Mouse (Mus musculus) testis, adult 2 months (tissue): ENCODE measurements around the gene En1. TPM values are rescaled to one million over a fixed set of nuclear protein-coding genes. Genes with fewer than 3 reads are reported as not detected.

ENCODE experiments used
- H3K27ac ChIP-seq: fragments of 200-500 bp; 2 replicates; pipeline ENCODE4 v1.5.1; 2012; ENCODE audit warnings: low read depth, low read length; ENCODE audit not compliant: control insufficient read depth, insufficient read depth
- H3K27me3 ChIP-seq: fragments of 200-500 bp; 2 replicates; pipeline ENCODE4 v1.6.1; 2012; ENCODE audit warnings: mild to moderate bottlenecking, low read length, moderate library complexity; ENCODE audit not compliant: control insufficient read depth, insufficient read depth
- H3K36me3 ChIP-seq: fragments of 200-500 bp; 2 replicates; pipeline ENCODE4 v1.6.1; 2012; ENCODE audit warnings: mild to moderate bottlenecking, low read length; ENCODE audit not compliant: control insufficient read depth, insufficient read depth
- H3K4me1 ChIP-seq: fragments of 200-500 bp; 2 replicates; pipeline ENCODE4 v1.6.1; 2012; ENCODE audit warnings: low read length; ENCODE audit not compliant: control insufficient read depth, insufficient read depth
- H3K4me3 ChIP-seq: fragments of 200-500 bp; 2 replicates; pipeline ENCODE4 v1.5.1; 2012; ENCODE audit warnings: low read depth, mild to moderate bottlenecking, low read length, moderate library complexity, mixed read lengths; ENCODE audit not compliant: control insufficient read depth
- CTCF ChIP-seq: fragments of 200-500 bp; IDR thresholded peaks from 2 replicates; pipeline ENCODE4 v1.5.1; 2012; ENCODE audit warnings: low read depth, mild to moderate bottlenecking, inconsistent platforms, low read length, moderate library complexity; ENCODE audit not compliant: control insufficient read depth, insufficient read depth, insufficient replicate concordance
- POLR2A ChIP-seq: fragments of 200-500 bp; IDR thresholded peaks from 2 replicates; pipeline ENCODE4 v1.6.1; 2012; ENCODE audit warnings: low read depth, mild to moderate bottlenecking, inconsistent platforms, low read length, moderate library complexity; ENCODE audit not compliant: control insufficient read depth
- polyA plus RNA-seq: library from polyadenylated mRNA; depleted of rRNA; stranded (reverse); fragments of >200 nt; gene quantifications from 2 replicates; pipeline ENCODE4 v1.2.3, GENCODE M21; 2012

Gene En1
- polyA plus RNA-seq, 1 experiment = 0.04 TPM

DNA sequence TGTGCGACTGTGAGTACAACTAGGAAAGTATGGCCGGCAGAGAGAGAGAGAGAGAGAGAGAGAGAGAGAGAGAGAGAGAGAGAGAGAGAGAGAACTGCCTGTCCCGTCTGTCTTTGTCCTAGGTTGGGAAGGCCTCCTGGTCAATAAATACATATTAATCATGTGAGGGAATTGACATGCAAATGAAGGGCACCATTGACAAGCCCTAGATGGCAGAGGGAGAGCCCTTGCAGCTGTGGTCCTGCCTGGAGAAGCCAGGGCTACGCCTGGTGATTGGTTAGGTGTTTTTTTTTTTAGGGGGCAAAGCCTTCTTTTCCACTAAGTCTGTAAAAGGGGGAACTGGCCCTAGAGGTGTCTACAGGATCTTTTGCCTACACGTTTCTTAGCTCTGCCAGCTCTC is 19.2 kb downstream of the En1 start:
- H3K4me1 ChIP-seq = no peaks in the 10 kb centered on the region
- H3K4me3 ChIP-seq = no peak overlapping the region
- no peaks in the 10 kb centered on the region for H3K27me3 ChIP-seq
- H3K27ac ChIP-seq = no peak overlapping the region
- no peaks in the 10 kb centered on the region for H3K36me3 ChIP-seq
- TF ChIP-seq POLR2A (no peak), CTCF (no peak)

DNA sequence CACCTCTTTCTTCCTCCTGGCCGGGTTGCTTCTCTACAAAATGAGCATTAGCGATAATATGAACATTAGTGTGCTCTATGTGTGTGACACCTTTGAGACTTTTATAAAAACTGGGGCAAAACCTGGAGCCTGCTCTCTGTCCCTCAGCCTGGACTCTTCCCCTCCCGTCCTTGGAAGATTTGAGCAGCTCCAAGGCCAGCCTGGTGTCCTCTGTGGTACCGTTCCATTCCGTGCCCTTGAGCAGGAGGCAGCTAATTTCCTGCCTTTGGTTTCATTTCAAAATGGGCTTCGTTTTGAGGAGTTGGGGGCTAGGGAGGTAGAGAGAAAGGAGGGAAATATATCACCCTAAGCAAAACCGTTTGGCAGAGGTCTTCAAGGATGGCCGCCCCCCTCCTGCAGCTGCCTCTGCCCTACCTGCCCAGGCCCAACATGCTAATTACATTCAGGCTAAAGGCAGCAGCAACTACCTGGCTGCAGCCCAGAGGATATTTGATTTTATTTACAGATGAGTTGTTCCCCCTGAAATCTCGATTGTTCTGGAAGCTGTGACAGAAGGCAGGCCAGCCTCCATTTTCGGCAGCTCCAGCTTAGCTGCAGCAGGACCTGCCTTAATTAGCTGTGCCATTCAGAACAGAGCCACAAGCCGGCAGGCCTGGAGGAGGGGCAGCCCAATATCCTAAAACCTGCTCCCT is 24.9 kb downstream of the En1 start:
- H3K4me3 ChIP-seq = no peak overlapping the region
- no peak for TF ChIP-seq POLR2A
- TF ChIP-seq CTCF = no peak
- H3K36me3 ChIP-seq = no peaks in the 10 kb centered on the region
- no peaks in the 10 kb centered on the region for H3K27me3 ChIP-seq
- H3K27ac ChIP-seq = no peak overlapping the region
- no peaks in the 10 kb centered on the region for H3K4me1 ChIP-seq

DNA sequence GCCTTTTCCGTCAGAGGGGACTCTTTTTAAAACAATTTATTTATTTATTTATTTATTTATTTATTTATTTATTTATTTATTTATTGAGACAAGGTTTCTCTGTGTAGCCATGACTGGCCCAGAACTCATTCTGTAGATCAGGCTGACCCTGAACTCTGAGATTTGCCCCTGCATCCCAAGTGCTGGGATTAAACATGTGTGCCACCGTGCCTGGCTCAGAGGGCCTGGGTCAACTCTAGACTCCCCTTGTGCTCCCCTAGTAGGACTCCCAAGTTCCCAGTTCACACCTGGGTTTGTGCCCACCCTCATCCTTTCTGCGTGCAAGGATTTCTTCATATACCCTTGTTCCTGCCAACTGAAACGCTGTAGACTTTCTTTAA is 25.4 kb downstream of the En1 start:
- no peaks in the 10 kb centered on the region for H3K4me1 ChIP-seq
- no peak overlapping the region for H3K4me3 ChIP-seq
- no peak overlapping the region for H3K27ac ChIP-seq
- TF ChIP-seq POLR2A (no peak), CTCF (no peak)
- H3K27me3 ChIP-seq = no peaks in the 10 kb centered on the region
- no peaks in the 10 kb centered on the region for H3K36me3 ChIP-seq

DNA sequence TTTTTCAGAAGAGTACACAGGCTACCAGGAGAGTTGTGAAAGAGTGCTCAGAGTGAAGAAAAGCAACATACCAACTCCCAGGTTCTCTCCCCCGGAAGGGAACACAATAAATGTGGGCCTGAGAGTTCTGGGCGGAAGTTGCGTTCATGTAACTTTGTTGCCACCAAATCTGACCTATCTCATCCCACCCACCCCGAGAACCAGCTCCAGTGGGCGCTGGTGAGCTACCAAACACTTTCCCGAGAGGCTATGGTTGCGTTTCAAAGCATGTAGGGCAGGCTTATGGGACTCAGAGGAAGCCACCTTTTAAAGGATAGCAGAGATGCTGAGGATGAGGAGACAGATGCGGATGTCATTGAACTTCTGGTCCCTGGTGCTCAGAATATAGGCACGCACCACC is 26.6 kb downstream of the En1 start:
- Histone ChIP-seq H3K27me3 (no peaks in the 10 kb centered on the region), H3K4me3 (no peak overlapping the region), H3K27ac (no peak overlapping the region), H3K36me3 (no peaks in the 10 kb centered on the region), H3K4me1 (no peaks in the 10 kb centered on the region)
- no peak for TF ChIP-seq CTCF
- TF ChIP-seq POLR2A = no peak

DNA sequence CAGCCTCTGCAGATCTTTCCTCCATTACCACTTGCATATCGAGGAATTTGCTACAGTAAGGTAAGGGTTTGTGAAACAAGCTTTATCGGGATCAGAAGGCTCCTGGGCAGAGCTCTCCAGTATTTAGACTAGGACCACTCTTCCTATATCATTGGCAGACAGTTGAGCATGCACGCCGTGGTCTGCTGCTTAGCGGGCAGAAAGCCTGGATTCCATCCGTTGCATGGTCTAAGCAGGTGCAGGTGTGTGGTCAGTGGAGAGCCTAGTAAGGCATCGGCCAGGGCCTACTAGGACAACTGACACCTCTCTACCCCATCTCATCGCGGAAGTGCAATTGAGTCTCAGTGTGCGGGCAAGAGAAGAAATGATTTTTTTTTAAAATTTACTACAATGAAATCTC is 41.2 kb downstream of the En1 start:
- Histone ChIP-seq H3K27me3 (no peaks in the 10 kb centered on the region), H3K36me3 (no peaks in the 10 kb centered on the region), H3K27ac (no peak overlapping the region), H3K4me3 (no peak overlapping the region), H3K4me1 (no peaks in the 10 kb centered on the region)
- TF ChIP-seq CTCF = no peak
- no peak for TF ChIP-seq POLR2A

DNA sequence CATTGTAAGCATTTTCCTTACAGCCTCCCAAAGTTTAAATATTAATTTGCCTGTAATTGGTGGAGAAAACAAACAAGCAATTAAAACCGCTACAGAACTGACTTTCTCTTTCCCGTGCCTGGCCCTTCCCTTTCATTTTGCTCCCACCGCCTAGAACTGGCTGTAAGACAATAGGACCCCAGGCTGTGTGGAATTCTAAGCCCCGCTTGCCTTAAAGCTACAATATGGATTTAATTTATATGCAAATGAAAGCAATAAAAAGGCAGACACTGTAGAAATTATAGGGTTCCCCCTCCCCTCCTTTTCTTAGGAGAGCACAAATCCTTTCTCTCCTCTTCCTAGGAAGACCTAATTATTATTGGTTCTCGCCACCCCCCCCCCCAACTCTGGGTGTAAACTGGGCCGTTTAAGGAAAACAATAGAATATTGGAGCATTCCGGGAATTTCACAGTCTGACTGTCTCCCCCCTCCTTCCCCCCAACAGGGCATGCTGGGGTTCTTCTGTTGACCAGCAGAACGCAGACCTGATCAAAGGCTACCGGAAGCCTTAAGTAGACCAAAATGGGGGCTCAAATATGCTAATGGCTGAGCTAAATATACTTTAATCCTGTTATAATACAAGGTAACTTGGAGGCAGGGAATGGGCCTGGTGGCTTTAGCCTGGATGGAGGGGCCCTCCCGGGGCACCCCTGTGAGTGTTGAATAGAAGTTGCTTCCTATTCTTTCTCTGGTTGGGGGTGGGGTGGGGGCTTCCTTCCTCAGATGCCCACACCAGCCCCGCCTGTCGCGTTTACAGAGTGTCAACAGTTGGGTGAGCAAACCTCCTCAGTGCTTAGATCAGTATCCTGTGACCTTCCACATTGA is 41.9 kb downstream of the En1 start:
- Histone ChIP-seq H3K27me3 (no peaks in the 10 kb centered on the region), H3K36me3 (no peaks in the 10 kb centered on the region), H3K27ac (no peak overlapping the region), H3K4me3 (no peak overlapping the region), H3K4me1 (no peaks in the 10 kb centered on the region)
- TF ChIP-seq CTCF (no peak), POLR2A (no peak)

DNA sequence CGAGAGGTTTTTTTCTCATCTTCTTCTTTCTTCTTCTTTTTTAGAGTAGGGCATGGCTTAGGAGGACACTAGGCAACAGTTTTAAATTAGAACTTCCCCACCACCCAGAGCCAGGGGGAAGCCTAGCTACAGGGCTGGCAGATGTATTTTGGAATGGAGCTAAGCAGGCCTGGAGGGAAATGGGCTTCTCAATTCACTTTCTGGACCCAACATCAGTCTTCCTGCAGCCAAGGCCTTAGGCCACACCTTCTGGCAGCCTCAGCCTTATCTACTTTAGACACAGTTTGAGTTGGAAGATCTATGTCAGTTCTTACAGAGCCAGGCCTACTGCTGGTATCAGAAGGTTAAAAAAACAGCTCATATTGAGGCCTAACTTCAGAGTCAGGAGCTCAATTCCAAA is 42.5 kb downstream of the En1 start:
- Histone ChIP-seq H3K36me3 (no peaks in the 10 kb centered on the region), H3K4me1 (no peaks in the 10 kb centered on the region), H3K27ac (no peak overlapping the region), H3K4me3 (no peak overlapping the region), H3K27me3 (no peaks in the 10 kb centered on the region)
- TF ChIP-seq POLR2A (no peak), CTCF (no peak)

DNA sequence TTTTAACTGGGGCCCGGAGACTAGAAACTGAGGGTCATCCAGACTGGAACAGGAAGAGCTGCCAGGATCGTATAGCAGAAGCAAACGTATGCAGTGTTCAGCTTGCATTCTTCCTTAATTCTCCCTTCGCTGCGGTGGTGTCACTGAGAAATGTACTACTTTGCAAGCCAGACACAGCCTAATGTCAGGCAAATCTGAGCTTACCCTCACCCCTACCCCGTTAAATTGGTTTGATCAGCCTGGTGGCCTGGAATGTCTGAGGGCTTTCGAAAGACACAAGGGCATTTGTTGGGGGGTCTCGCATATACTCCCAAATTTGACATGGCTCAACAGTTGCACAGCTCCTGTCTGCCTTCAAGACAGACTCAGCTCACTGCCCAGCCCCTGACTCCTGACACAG is 47.9 kb downstream of the En1 start:
- H3K4me1 ChIP-seq = no peaks in the 10 kb centered on the region
- no peaks in the 10 kb centered on the region for H3K27me3 ChIP-seq
- H3K36me3 ChIP-seq = no peaks in the 10 kb centered on the region
- H3K27ac ChIP-seq = no peak overlapping the region
- no peak overlapping the region for H3K4me3 ChIP-seq
- TF ChIP-seq CTCF = no peak
